Mouse (Mus musculus) heart, adult 8-10 months (tissue): ENCODE measurements at regions not wholly inside any gene's neighbourhood (a gene's known extent, or its start where the extent isn't known, plus 50 kb on each side); places are given as distances from the start of the nearest gene placed in this dataset.

ENCODE experiments used
- DNase-seq: peaks from one replicate; pipeline ENCODE4 v3.0.0; 2022; ENCODE audit warnings: low spot score

DNA sequence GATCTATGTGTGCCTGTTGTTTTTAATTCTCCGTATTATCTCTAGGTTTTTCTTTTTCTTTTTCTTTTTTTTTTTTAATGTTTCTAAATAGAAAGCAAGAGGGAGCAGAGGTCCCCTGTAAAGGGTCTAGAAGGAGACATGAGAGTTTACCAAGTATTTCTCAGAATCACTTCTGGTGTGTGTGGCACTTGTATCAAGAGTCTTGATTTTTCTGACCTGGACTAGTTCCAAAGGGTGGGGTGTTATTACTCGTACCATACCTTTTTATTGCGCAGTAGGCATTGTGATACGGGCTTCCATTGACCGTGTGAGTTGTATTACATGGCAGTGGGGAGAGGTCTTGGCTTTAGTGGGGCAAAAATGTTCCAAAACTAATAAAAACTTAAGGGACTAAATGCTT is 63.2 kb upstream of the Bmp6 start:
- DNase-seq, result no peak

DNA sequence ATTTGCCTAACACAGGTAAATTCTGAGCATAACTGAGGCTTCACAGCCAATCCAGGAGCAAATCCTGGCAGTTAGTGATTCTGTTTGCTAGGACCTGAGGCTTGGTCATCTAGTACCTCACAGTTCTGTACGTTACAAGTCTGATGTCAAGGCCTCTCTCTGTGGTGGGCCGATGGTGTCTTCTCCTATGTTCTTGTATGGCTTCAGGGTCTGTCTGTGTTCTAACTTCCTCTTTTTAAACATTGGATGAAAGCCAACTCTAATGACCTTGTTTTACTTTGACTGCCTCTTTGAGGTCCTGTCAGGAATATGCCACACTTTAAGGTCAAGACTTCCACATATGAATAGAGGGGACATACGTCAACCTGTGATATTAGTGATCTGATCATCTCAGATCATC is 56.9 kb upstream of the Bmp6 start:
- DNase-seq, result no peak

DNA sequence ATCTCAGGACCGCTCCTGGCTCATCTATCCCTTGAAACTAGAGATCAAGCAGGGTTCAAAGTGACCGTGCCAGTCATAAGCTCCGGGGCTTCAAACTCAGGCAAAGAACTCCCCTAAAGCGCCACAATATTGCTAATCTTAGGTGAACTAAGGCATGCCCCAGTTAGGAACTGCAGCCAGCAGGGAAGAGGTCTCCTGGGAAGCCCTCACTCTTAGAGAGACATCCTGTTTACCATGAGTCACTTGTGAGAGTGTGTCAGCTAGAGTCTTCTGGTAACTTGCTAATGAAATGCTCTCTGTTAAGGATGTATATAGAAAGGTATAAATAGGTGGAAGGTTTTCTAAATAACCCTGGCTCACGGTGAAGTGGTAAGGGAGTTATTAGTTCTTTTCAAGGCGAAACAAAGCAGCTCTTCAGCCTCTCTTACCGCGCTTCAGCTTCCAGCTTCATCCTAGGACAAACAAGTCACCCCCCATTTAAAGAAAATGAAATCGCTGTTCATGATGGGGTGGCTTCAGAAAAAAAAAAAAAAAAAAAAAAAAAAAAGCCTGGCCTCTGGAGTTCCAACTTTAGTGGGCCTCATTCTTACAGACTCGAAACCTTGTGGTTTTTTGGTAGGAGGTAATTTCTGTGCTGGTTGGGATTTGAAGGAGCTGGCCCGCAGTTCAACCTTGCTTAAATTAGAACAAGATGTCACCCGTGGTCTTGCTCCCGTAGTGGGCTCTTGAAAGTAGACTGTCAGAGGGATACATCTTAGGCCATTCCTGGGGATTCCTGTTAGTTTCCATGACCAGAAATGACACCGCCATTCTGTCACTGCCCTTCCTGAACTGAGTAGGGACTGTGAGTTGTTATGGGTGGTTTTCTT is 56.1 kb upstream of the Bmp6 start:
- DNase-seq, result peak; percentile 19

DNA sequence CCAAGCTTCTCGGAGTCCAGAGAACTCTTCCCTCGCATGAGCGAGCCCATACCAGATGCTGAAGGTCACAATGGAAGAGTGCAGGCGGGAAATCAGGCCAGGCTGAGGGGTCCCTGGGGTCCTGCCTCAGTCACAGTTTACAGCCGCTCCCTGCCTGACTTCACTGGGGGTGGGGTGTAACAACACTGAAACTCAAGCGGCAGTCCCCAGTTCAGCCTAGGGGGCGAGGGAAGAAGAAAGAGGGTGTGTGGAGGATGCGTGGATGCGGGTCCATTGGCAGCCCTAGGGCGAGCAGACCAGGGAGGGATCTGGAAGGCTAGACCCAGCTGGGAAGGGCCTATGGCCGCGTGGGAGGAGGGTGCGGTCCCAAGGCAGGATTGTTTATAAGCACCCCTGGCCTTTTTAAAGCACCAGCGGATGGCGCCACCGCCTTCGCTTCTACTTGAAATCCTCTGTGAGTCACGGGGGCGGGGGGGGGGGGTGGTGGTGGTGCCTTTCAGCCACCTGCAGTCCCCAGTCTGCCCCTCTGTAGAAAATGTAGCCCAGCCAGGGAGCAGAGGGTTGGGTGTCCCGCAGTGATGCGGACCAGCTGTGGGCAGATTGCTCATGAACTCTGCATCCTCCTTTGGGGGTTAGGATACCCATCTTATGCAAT is 54.5 kb upstream of the Bmp6 start:
- peak; percentile 36 for DNase-seq

DNA sequence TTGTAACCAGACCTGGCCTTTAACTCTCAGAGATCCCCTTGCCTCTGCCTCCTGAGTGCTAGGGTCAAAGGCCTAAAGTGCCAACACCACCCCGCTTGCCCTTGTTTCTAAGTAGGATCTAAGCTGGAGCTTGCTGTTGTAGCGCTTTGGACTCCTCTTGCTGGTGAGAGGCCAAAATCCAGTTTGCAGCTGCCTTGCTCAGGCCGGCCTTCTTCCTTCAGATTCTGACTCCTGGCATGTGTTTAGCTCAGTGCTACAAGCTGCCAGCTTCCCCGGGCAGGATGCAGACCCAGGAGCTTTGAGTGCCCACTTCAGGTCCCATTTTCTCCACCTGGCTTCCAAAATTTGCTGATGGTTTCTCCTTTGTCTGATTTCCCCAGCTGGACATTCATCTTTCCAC is 53.4 kb upstream of the Bmp6 start:
- DNase-seq, result no peak
